Mouse (Mus musculus): ENCODE measurements around the gene Sytl5. TPM values are rescaled to one million over a fixed set of nuclear protein-coding genes. Genes with fewer than 3 reads are reported as not detected.

The Sytl5 gene
- polyA plus RNA-seq (2012; ENCODE audit: insufficient read depth, low replicate concordance): not detected in 2 replicates

DNA sequence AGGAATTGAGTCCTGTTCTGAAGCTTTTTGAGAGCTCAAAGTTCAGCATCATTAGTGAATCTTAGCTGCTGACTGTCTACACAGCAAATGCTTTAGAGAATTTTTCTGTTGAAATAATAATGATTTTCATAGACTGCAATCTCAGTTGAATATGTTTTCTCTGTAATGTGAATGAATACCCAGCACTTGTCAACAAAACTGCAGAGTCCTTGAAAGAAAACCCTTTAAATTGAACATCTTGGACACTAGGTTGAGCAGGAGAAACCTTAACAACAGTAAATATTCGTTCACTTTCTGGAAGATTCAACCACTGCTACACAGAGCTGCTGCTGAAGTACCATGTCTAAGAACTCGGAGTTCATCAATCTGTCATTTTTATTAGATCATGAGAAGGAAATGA, at the start of gene Sytl5:
Gene Sytl5 (plus strand): TSS at position 301 of the 400 bp plus-strand sequence.
- TF ChIP-seq GATA1 (IDR thresholded peaks at IDR 0.05; ENCODE audit: borderline replicate concordance, low read length) (no peak), FLI1 (IDR thresholded peaks at IDR 0.05; ENCODE audit: low read length) (no peak)
- H3K4me1 ChIP-seq: no peaks in the 10 kb centered on the region
- no peaks in the 10 kb centered on the region for H3K36me3 ChIP-seq (replicated peaks; ENCODE audit: low read length)
- no peaks in the 10 kb centered on the region for H3K9me3 ChIP-seq
- H3K4me3 ChIP-seq (replicated peaks): no peak within 1 kb of the TSS
- no peaks in the 10 kb centered on the region for H3K27me3 ChIP-seq (replicated peaks)

DNA sequence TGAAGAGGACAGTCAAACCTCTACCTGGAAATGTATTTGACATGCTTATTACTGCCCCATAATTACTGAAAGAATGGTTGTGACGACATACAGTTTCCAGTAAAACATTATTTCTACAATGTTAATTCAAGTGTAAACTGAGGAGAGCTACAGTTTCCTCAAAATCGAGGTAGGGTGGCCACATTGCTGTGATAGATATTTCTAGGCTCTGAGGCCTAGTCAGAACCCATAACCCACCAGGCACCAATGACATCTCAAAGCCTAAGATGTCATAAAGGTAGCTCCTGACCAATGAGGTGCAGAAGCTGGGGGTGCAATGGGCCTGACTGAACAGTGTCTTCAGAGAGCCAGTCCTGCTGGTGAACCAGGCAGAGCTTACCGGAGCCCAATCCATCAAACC, 38.8 kb upstream of the Sytl5 start, which contains the start of gene Hypm:
Gene Hypm (plus strand): TSS at position 301 of the 400 bp plus-strand sequence.
- H3K27me3 ChIP-seq (replicated peaks): peaks cover 10% of the 10 kb centered on the region
- no peak for TF ChIP-seq GATA1 (IDR thresholded peaks at IDR 0.05; ENCODE audit: borderline replicate concordance, low read length)
- no peak for TF ChIP-seq FLI1 (IDR thresholded peaks at IDR 0.05; ENCODE audit: low read length)
- H3K4me3 ChIP-seq (replicated peaks): no peak within 1 kb of the TSS

DNA sequence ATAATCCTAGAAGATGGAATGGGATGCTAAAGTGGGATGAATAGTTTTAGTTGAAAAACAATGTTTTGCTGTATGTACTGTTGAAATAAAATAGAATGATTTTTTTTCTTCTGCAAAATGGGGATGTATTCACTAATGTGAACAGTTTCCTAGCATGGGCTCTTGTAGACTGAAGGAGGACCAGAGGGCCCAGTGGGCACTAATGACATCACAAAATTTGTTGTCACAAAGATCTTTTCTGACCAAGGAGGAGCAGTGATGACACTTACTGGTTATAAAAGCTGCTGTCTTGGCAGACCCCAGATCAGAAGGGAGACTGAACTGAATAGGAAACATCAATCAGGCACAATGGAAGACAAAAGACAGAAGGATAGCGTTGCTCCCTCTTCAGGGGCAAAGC, 36.0 kb upstream of the Sytl5 start, which contains the start of gene H2al3:
Gene H2al3 (plus strand): TSS at position 301 of the 400 bp plus-strand sequence.
- Histone ChIP-seq H3K4me3 (replicated peaks) (no peak within 1 kb of the TSS), H3K27me3 (replicated peaks) (peaks cover 8% of the 10 kb centered on the region), H3K36me3 (replicated peaks; ENCODE audit: low read length) (no peaks in the 10 kb centered on the region), H3K9me3 (no peaks in the 10 kb centered on the region), H3K4me1 (no peaks in the 10 kb centered on the region)
- no peak for TF ChIP-seq GATA1 (IDR thresholded peaks at IDR 0.05; ENCODE audit: borderline replicate concordance, low read length)
- no peak for TF ChIP-seq FLI1 (IDR thresholded peaks at IDR 0.05; ENCODE audit: low read length)

More for the DNA sequence above, 38.8 kb upstream of the Sytl5 start, which contains the start of gene Hypm:
- Histone ChIP-seq H3K4me1 (no peaks in the 10 kb centered on the region), H3K9me3 (no peaks in the 10 kb centered on the region), H3K36me3 (replicated peaks; ENCODE audit: low read length) (no peaks in the 10 kb centered on the region)

DNA sequence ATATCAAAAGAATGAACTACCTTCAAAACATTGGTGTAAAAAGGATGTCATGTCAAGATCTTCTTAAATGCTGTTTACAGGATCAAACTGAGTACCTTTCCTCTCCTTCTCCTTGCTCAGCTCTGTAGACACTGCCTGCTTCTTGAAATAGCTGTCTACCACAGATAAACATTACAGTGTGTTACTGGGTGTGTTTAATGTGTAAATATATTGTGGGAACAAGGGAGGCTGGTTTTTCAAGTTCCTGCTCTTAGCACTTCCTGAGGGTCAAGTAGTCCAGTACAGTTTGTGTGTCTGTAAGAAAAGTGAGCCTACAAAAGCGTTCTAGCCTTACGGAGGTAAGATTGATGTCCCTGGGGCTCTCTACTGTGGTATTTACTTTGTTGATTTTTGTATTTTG, 23.6 kb upstream of the Sytl5 start:
- Histone ChIP-seq H3K4me3 (replicated peaks) (no peak overlapping the region), H3K9me3 (no peaks in the 10 kb centered on the region), H3K27me3 (replicated peaks) (peaks cover 2% of the 10 kb centered on the region), H3K4me1 (no peaks in the 10 kb centered on the region), H3K36me3 (replicated peaks; ENCODE audit: low read length) (no peaks in the 10 kb centered on the region)
- TF ChIP-seq GATA1 (IDR thresholded peaks at IDR 0.05; ENCODE audit: borderline replicate concordance, low read length): no peak
- no peak for TF ChIP-seq FLI1 (IDR thresholded peaks at IDR 0.05; ENCODE audit: low read length)

DNA sequence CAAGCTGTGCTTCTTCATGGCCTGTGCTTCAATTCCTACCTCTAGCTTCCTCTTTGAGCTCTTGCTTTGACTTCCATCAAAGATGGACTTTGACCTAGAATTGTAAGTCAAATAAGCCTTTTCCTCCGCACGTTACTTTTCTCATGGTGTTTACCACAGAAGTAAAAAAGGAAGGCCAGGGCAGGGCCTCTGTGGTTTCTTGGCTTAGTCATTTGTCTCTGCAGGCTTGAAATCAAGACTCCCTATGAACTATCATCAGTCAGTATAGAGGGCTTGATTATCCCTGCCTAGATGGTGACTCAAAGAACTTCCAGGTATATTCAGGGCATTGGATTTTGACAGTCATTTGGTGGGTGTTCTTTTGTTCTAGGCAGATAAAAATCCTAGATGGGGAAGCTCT, 9.9 kb upstream of the Sytl5 start:
- H3K4me3 ChIP-seq (replicated peaks): no peak overlapping the region
- H3K27me3 ChIP-seq (replicated peaks): no peaks in the 10 kb centered on the region
- no peak for TF ChIP-seq GATA1 (IDR thresholded peaks at IDR 0.05; ENCODE audit: borderline replicate concordance, low read length)
- TF ChIP-seq FLI1 (IDR thresholded peaks at IDR 0.05; ENCODE audit: low read length): no peak
- no peaks in the 10 kb centered on the region for H3K36me3 ChIP-seq (replicated peaks; ENCODE audit: low read length)
- no peaks in the 10 kb centered on the region for H3K4me1 ChIP-seq
- no peaks in the 10 kb centered on the region for H3K9me3 ChIP-seq

DNA sequence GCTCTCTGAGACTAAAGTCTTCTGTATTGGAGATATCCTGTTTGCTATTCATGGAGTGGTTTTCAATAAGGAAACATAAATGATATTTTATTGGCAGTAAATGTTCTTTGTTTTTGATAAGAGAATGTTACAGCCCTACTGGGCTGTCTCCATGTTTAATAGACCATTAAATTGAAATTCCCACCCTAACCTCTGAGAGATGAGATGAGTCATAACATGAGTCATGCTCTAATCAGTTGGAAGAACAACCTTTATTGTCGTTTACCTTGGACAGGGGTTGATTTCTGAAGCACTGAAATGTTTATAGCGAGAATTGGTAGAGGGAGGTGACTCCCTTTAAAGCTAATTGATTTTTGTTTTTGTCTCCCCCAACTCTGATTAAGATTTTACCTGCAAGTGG, 24.1 kb downstream of the Sytl5 start:
- Histone ChIP-seq H3K4me3 (replicated peaks) (no peak overlapping the region), H3K9me3 (no peaks in the 10 kb centered on the region), H3K27me3 (replicated peaks) (no peaks in the 10 kb centered on the region), H3K36me3 (replicated peaks; ENCODE audit: low read length) (no peaks in the 10 kb centered on the region), H3K4me1 (no peaks in the 10 kb centered on the region)
- no peak for TF ChIP-seq GATA1 (IDR thresholded peaks at IDR 0.05; ENCODE audit: borderline replicate concordance, low read length)
- TF ChIP-seq FLI1 (IDR thresholded peaks at IDR 0.05; ENCODE audit: low read length): no peak

DNA sequence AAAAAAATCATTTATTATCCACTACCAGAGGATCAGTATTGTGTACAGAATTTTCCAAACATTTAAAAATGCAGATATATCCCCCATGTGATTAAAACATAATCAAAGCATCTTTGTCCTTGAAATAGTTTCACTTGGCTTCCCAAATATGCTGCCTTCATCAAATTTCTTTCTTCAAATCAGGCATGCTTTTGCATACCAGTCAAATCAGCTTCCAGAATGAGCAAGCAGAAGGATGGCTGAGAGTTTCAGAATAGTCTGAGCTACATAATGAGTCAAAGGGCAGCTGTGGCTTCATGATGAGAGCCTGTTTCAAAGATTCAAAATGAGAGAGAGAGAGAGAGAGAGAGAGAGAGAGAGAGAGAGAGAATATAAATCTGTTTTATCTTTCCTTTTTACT, 48.4 kb downstream of the Sytl5 start:
- Histone ChIP-seq H3K4me1 (no peaks in the 10 kb centered on the region), H3K36me3 (replicated peaks; ENCODE audit: low read length) (no peaks in the 10 kb centered on the region), H3K4me3 (replicated peaks) (no peak overlapping the region), H3K9me3 (no peaks in the 10 kb centered on the region), H3K27me3 (replicated peaks) (no peaks in the 10 kb centered on the region)
- TF ChIP-seq GATA1 (IDR thresholded peaks at IDR 0.05; ENCODE audit: borderline replicate concordance, low read length) (no peak), FLI1 (IDR thresholded peaks at IDR 0.05; ENCODE audit: low read length) (no peak)

DNA sequence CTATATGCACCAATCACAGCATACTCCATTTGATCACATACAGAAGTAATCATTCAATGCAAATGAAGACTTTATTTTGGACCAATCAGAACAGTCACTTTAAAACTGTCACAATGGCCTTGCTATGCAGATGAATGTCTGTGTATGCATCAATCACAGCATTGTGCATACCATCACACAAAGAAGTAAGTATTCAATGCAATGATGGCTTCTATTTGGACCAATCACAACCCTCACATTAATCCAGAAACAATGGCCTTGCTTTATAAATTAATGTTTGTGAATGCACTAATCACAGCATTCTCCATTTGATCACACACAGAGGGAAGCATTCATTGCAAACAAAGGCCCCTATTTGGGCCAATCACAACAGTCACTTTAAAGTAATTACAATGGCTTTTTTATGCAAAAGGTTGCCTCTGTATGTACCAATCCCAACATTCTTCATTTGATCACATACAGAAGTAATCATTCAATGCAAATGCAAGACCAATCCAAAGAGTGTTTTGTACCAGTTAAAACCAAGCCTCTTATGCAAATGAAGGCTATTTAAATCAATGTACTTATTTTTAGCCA, 98.8 kb downstream of the Sytl5 start:
- H3K27me3 ChIP-seq (replicated peaks): no peaks in the 10 kb centered on the region
- no peak overlapping the region for H3K4me3 ChIP-seq (replicated peaks)
- TF ChIP-seq GATA1 (IDR thresholded peaks at IDR 0.05; ENCODE audit: borderline replicate concordance, low read length): no peak
- no peak for TF ChIP-seq FLI1 (IDR thresholded peaks at IDR 0.05; ENCODE audit: low read length)
- peaks cover 4% of the 10 kb centered on the region; the same call in 1 of the 2 replicates for H3K9me3 ChIP-seq
- no peaks in the 10 kb centered on the region for H3K4me1 ChIP-seq
- H3K36me3 ChIP-seq (replicated peaks; ENCODE audit: low read length): no peaks in the 10 kb centered on the region

DNA sequence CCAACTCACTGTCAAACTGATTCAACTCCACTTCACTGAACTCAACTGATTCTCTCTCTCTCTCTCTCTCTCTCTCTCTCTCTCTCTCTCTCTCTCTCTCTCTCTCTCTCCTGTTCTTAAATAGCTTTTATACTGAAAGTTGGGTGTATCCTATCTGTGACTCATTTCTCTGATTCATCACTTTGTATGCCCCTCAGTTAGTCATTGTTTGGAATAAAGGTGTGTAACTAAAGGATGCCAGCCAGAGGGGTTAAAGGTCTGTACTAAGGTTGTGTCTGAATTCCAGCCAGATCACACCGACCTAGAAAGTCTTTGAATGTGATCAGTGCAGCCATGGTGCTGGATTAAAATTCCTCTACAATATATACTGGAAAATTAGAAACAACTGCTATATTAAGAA, 115.3 kb downstream of the Sytl5 start:
- Histone ChIP-seq H3K4me3 (replicated peaks) (no peak overlapping the region), H3K9me3 (0 out of 2 replicates have a peak, but pooled peaks cover 2% of the 10 kb centered on the region), H3K27me3 (replicated peaks) (no peaks in the 10 kb centered on the region), H3K4me1 (peaks cover 1% of the 10 kb centered on the region; the same call in 1 of the 2 replicates), H3K36me3 (replicated peaks; ENCODE audit: low read length) (no peaks in the 10 kb centered on the region)
- TF ChIP-seq FLI1 (IDR thresholded peaks at IDR 0.05; ENCODE audit: low read length) (no peak), GATA1 (IDR thresholded peaks at IDR 0.05; ENCODE audit: borderline replicate concordance, low read length) (no peak)

DNA sequence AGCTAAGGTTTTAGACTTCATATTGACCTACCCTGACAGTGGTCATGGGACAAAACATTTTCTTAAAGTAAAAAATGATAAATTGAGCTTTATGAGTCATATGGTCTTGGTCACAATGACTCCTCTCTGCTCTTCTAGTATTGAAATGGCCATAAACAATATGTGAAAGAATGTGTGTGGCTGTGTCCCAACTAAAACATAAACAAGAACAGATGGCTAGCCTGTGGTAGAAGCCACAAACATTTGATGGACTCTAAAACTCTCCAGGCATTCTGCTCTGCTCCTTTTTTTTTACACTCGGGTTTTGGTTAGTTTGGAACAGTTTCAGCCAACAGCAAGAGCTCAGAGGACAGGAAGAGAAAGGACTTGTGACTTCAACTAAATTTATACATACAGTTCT, 120.5 kb downstream of the Sytl5 start:
- Histone ChIP-seq H3K9me3 (no peaks in the 10 kb centered on the region), H3K27me3 (replicated peaks) (no peaks in the 10 kb centered on the region), H3K36me3 (replicated peaks; ENCODE audit: low read length) (no peaks in the 10 kb centered on the region), H3K4me1 (no peaks in the 10 kb centered on the region), H3K4me3 (replicated peaks) (no peak overlapping the region)
- TF ChIP-seq GATA1 (IDR thresholded peaks at IDR 0.05; ENCODE audit: borderline replicate concordance, low read length) (no peak), FLI1 (IDR thresholded peaks at IDR 0.05; ENCODE audit: low read length) (no peak)

Measured in megakaryocyte, embryonic 14.5 days (primary cell).